16 mouse cellular contexts compared by ENCODE assay signal in the genomic region with DNA sequence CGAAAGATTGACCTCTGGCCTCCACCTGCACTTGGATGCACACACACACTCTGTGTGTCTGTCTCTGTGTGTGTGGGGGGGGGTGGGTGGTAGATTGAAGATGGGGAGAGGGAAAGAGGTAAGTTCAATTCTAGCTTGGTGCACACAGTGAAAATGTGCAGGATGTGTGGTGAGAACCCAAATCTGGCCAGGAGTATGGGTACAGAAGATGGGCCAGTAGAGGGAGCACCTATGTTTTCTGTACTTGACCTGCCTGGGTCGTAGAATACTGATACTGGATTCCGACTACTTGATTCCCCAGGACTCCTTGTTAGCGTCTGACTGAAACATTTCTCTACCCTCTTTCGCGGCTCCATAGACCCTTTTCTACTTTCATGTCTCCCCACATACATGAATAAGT. TPM values are rescaled to one million over a fixed set of nuclear protein-coding genes. Genes with fewer than 3 reads are reported as not detected.
DNase-seq lines count a peak whose midpoint lies in the region; ATAC-seq and TF ChIP-seq lines count a peak whose summit lies in the region.
"Had no signal": no experiment of that assay in that cellular context is flagged by ENCODE, and none has a peak within 500 bp of the region (broad histone marks: within the 10 kb centered on the region; RNA-seq: fewer than 3 reads in every experiment).

No protein-coding gene starts in this region.

- H3K9ac ChIP-seq in intestine, postnatal 0 days (ENCODE audit: low read depth, low read length), result no peak overlapping the region
- no peak overlapping the region for H3K9ac ChIP-seq in intestine, embryonic 15.5 days
- H3K9ac ChIP-seq: neural tube, embryonic 15.5 days had no signal

- TF ChIP-seq CTCF in intestine, postnatal 0 days (IDR thresholded peaks at IDR 0.05; ENCODE audit: low read depth), result peak; percentile 50

- no peaks in the 10 kb centered on the region for H3K4me1 ChIP-seq in intestine, postnatal 0 days (replicated peaks; ENCODE audit: control insufficient read depth, insufficient read depth, low read length)
- H3K4me1 ChIP-seq in intestine, embryonic 15.5 days (replicated peaks), result no peaks in the 10 kb centered on the region
- H3K4me1 ChIP-seq: embryonic facial prominence, embryonic 10.5 days; midbrain, embryonic 10.5 days; neural tube, embryonic 15.5 days had no signal

- 0 out of 2 replicates have a peak, but pooled peaks cover 6% of the 10 kb centered on the region for H3K36me3 ChIP-seq in intestine, postnatal 0 days (ENCODE audit: control insufficient read depth, insufficient read depth)
- H3K36me3 ChIP-seq in intestine, embryonic 15.5 days, result peaks cover 10% of the 10 kb centered on the region; the same call in 1 of the 2 replicates

- H3K4me3 ChIP-seq in intestine, postnatal 0 days (ENCODE audit: low read depth, low read length), result no peak overlapping the region
- no peak overlapping the region for H3K4me3 ChIP-seq in intestine, embryonic 15.5 days (replicated peaks)
- H3K4me3 ChIP-seq: embryonic facial prominence, embryonic 10.5 days; midbrain, embryonic 10.5 days; neural tube, embryonic 15.5 days had no signal

- H3K27ac ChIP-seq in intestine, postnatal 0 days (ENCODE audit: low read depth, low read length), result no peak overlapping the region
- no peak overlapping the region for H3K27ac ChIP-seq in intestine, embryonic 15.5 days
- H3K27ac ChIP-seq: embryonic facial prominence, embryonic 10.5 days; midbrain, embryonic 10.5 days; neural tube, embryonic 15.5 days had no signal

- 72% methylated on average over 6 of the region's 6 CpGs for WGBS in intestine, postnatal 0 days
- 86% methylated on average over 6 of the region's 6 CpGs for WGBS in intestine, embryonic 15.5 days

- H3K9me3 ChIP-seq in intestine, postnatal 0 days (ENCODE audit: control insufficient read depth), result no peaks in the 10 kb centered on the region
- H3K9me3 ChIP-seq in intestine, embryonic 15.5 days, result no peaks in the 10 kb centered on the region
- H3K9me3 ChIP-seq: embryonic facial prominence, embryonic 10.5 days; midbrain, embryonic 10.5 days; neural tube, embryonic 15.5 days had no signal

- no peaks in the 10 kb centered on the region for H3K27me3 ChIP-seq in intestine, postnatal 0 days (replicated peaks; ENCODE audit: control insufficient read depth, insufficient read depth, low read length)
- H3K27me3 ChIP-seq in intestine, embryonic 15.5 days (replicated peaks), result no peaks in the 10 kb centered on the region
- H3K27me3 ChIP-seq: neural tube, embryonic 15.5 days had no signal

- peak; percentile 17 for DNase-seq in thymus, postnatal 4 days
- no peak for DNase-seq in thymus, postnatal 25 days
- DNase-seq in frontal cortex, postnatal 10 days (ENCODE audit: low spot score in 2 of 2), result no peak
- DNase-seq in testis, postnatal 10 days (ENCODE audit: low spot score), result no peak
- no peak for DNase-seq in kidney, postnatal 10 days
- DNase-seq: cerebellum, postnatal 14 days; gastrocnemius, postnatal 36 days; kidney, adult 18-20 months; lung, postnatal 10 days; retina, postnatal 1 day had no signal

- no peak overlapping the region for H3K4me2 ChIP-seq in intestine, postnatal 0 days (replicated peaks; ENCODE audit: low read depth)
- H3K4me2 ChIP-seq in intestine, embryonic 15.5 days (replicated peaks), result no peak overlapping the region
- H3K4me2 ChIP-seq: neural tube, embryonic 15.5 days had no signal

- no peak for ATAC-seq in intestine, postnatal 0 days
- ATAC-seq in intestine, embryonic 15.5 days, result no peak
- peak; percentile 51 for ATAC-seq in inflammation-experienced regulatory T-cells, adult 6 months

RNA-seq across cellular contexts. Expression of gene Snx3, which starts 8.3 kb away (rescaled TPM):
- 599 and 615 TPM in 2 replicates for polyA plus RNA-seq in intestine, postnatal 0 days (2015; fragmentation: Nextera tagmentation; extraction: Ambion mirVana)
- 439 and 443 TPM in 2 replicates for polyA plus RNA-seq in intestine, embryonic 15.5 days (2015; fragmentation: Nextera tagmentation; extraction: Ambion mirVana)
- polyA plus RNA-seq in inflammation-experienced regulatory T-cells, adult 6 months (2017; shearing (Covaris generic)), result 100 to 1,000 TPM; 198 to 221 (median 215) TPM

RNA-seq across cellular contexts. Expression of gene Afg1l, which starts 31.8 kb away (rescaled TPM):
- 9.0 and 9.4 TPM in 2 replicates for polyA plus RNA-seq in intestine, postnatal 0 days (2015; fragmentation: Nextera tagmentation; extraction: Ambion mirVana)
- polyA plus RNA-seq in intestine, embryonic 15.5 days (2015; fragmentation: Nextera tagmentation; extraction: Ambion mirVana), result 10.9 and 11.0 TPM in 2 replicates
- polyA plus RNA-seq in inflammation-experienced regulatory T-cells, adult 6 months (2017; shearing (Covaris generic)), result 1 to 10 TPM; 3.3 to 5.5 (median 3.4) TPM
